ENCODE assay signal across 11 mouse cellular contexts in the genomic region with DNA sequence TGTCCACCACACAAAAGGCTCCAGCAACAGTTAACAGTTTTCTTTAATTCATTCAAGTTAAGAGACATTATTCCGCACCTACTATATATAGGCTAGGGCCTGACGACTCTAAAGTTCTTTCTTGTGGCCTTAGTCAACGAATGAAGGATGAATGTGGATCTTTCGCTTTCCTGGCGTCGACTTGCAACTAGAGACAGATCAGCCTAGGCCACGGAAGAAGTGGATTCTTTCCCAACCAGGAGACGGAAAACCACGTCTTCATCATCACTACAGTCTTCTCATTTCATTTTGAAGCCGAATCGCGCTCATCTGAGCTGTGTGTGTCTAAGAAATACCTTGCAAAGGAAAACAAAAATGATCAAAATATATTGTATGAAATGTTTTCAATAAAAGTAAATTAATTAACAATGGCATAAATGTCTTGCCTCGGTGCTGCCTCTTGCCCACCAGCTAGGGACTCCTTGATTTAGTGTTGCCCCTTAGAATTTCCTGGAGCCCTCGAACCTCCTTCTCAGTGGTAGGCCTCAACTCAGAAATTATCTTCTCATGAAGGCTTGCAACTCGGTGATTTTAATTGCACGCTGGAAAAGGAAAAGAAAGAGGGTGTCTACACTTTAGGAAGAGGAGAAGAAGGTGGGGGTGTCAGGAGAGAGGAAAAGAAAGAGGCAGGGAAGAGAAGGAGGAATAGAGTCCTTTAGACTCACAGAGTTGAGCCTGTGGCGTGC. TPM values are rescaled to one million over a fixed set of nuclear protein-coding genes. Genes with fewer than 3 reads are reported as not detected.
DNase-seq lines count a peak whose midpoint lies in the region; ATAC-seq and TF ChIP-seq lines count a peak whose summit lies in the region.
"Had no signal": no experiment of that assay in that cellular context is flagged by ENCODE, and none has a peak within 500 bp of the region (broad histone marks: within the 10 kb centered on the region; RNA-seq: fewer than 3 reads in every experiment).

No protein-coding gene starts in this region.

- H3K4me3 ChIP-seq in heart, embryonic 14.5 days (ENCODE audit: control insufficient read depth in 1 of 2, insufficient read depth in 1 of 2, low read depth in 1 of 2, low read length in 2 of 2): peak overlapping the region; percentile 32 to 57
- H3K4me3 ChIP-seq in heart, adult 2 months: no peak overlapping the region; the same call in 1 of the 2 replicates
- H3K4me3 ChIP-seq in brown adipose tissue, adult 24 weeks (ENCODE audit: insufficient read depth, low read depth, low read length): 0 out of 2 replicates have a peak overlapping the region, but pooled peaks have one; percentile 9
- peak overlapping the region; percentile 56 for H3K4me3 ChIP-seq in hindbrain, embryonic 13.5 days
- H3K4me3 ChIP-seq in midbrain, embryonic 12.5 days: peak overlapping the region; percentile 55

- intact Hi-C loops in heart, adult 2 months (cut with DNase I): loop anchor here (2.0 to 10.0 kb wide), 5 partner anchors 107 to 1076 kb away; a partner anchor contains a TSS

- peak overlapping the region in 1 of 2 experiments; percentile 47; a peak in 1 of 4 replicates for H3K27ac ChIP-seq in heart, embryonic 14.5 days (replicated peaks in 1 of 2; ENCODE audit: control insufficient read depth in 1 of 2, insufficient read depth in 1 of 2, low read depth in 2 of 2, low read length in 2 of 2)
- H3K27ac ChIP-seq in heart, adult 2 months: no peak overlapping the region
- no peak overlapping the region for H3K27ac ChIP-seq in brown adipose tissue, adult 24 weeks (replicated peaks; ENCODE audit: low read depth, low read length)
- no peak overlapping the region for H3K27ac ChIP-seq in hindbrain, embryonic 13.5 days
- no peak overlapping the region for H3K27ac ChIP-seq in midbrain, embryonic 12.5 days (replicated peaks)

- no peak for TF ChIP-seq CTCF in heart, adult 2 months (IDR thresholded peaks at IDR 0.05)

- ATAC-seq in heart, embryonic 14.5 days (ENCODE audit: insufficient number of reproducible peaks, insufficient read depth, low FRiP score, low read depth): no peak
- no peak for ATAC-seq in hindbrain, embryonic 13.5 days (ENCODE audit: low FRiP score)
- no peak for ATAC-seq in midbrain, embryonic 12.5 days (ENCODE audit: low FRiP score, low read depth)
- no peak for ATAC-seq in inflammation-experienced regulatory T-cells, adult 6 months

- H3K4me1 ChIP-seq in heart, embryonic 14.5 days (ENCODE audit: control insufficient read depth in 2 of 2, insufficient read depth in 2 of 2, low read length in 2 of 2): peaks cover 3 to 15% of the 10 kb centered on the region in 2 experiments; a peak in 1 of 4 replicates
- H3K4me1 ChIP-seq in heart, adult 2 months (ENCODE audit: control insufficient read depth, insufficient read depth, low read length): no peaks in the 10 kb centered on the region; the same call in 1 of the 2 replicates
- H3K4me1 ChIP-seq in brown adipose tissue, adult 24 weeks (ENCODE audit: control insufficient read depth, insufficient read depth, insufficient read length, low read length): peaks cover 4% of the 10 kb centered on the region; the same call in 1 of the 2 replicates
- H3K4me1 ChIP-seq in hindbrain, embryonic 13.5 days (replicated peaks): peaks cover 27% of the 10 kb centered on the region
- peaks cover 8% of the 10 kb centered on the region for H3K4me1 ChIP-seq in midbrain, embryonic 12.5 days

- H3K36me3 ChIP-seq in heart, embryonic 14.5 days (ENCODE audit: control insufficient read depth, insufficient read depth, low read length): no peaks in the 10 kb centered on the region
- no peaks in the 10 kb centered on the region for H3K36me3 ChIP-seq in heart, adult 2 months (ENCODE audit: control insufficient read depth, insufficient read depth, low read length)
- H3K36me3 ChIP-seq in hindbrain, embryonic 13.5 days: no peaks in the 10 kb centered on the region
- no peaks in the 10 kb centered on the region for H3K36me3 ChIP-seq in midbrain, embryonic 12.5 days

- no peak for TF ChIP-seq POLR2A in heart, adult 2 months (IDR thresholded peaks at IDR 0.05; ENCODE audit: insufficient read depth, low read depth, low read length)

- peak overlapping the region; percentile 95 for H3K4me2 ChIP-seq in heart, embryonic 14.5 days (ENCODE audit: low read length)
- peak overlapping the region; percentile 71 for H3K4me2 ChIP-seq in hindbrain, embryonic 13.5 days
- peak overlapping the region; percentile 60 for H3K4me2 ChIP-seq in midbrain, embryonic 12.5 days (replicated peaks)

- H3K9me3 ChIP-seq in heart, embryonic 14.5 days (ENCODE audit: control insufficient read depth, low read length): no peaks in the 10 kb centered on the region
- no peaks in the 10 kb centered on the region for H3K9me3 ChIP-seq in hindbrain, embryonic 13.5 days
- H3K9me3 ChIP-seq in midbrain, embryonic 12.5 days: no peaks in the 10 kb centered on the region

- WGBS in heart, embryonic 14.5 days: 52% methylated on average over 17 of the region's 17 CpGs
- WGBS in heart, adult 2 months: 77% methylated on average over 17 of the region's 17 CpGs
- WGBS in hindbrain, embryonic 13.5 days: 34% methylated on average over 17 of the region's 17 CpGs
- WGBS in midbrain, embryonic 12.5 days: 32% methylated on average over 17 of the region's 17 CpGs

- TF ChIP-seq EP300 in heart, adult 2 months (IDR thresholded peaks at IDR 0.05; ENCODE audit: insufficient read depth, low read depth, low read length): no peak

- H3K27me3 ChIP-seq in heart, embryonic 14.5 days (ENCODE audit: control insufficient read depth, insufficient read depth, low read length): no peaks in the 10 kb centered on the region
- H3K27me3 ChIP-seq in heart, adult 2 months (ENCODE audit: control insufficient read depth, insufficient read depth, low read length): no peaks in the 10 kb centered on the region
- peaks cover 4% of the 10 kb centered on the region; the same call in 1 of the 2 replicates for H3K27me3 ChIP-seq in hindbrain, embryonic 13.5 days
- H3K27me3 ChIP-seq in midbrain, embryonic 12.5 days: peaks cover 8% of the 10 kb centered on the region
- H3K27me3 ChIP-seq: Patski had no signal

- DNase-seq in heart, adult 2 months: no peak
- DNase-seq in spleen, postnatal 14 days (ENCODE audit: low spot score in 2 of 2): no peak
- DNase-seq in right cerebral cortex, postnatal 25 days: no peak

- H3K9ac ChIP-seq in heart, embryonic 14.5 days (ENCODE audit: low read length): no peak overlapping the region
- no peak overlapping the region for H3K9ac ChIP-seq in heart, adult 2 months (ENCODE audit: low read depth, low read length)
- H3K9ac ChIP-seq in hindbrain, embryonic 13.5 days: peak overlapping the region; percentile 58
- H3K9ac ChIP-seq in midbrain, embryonic 12.5 days (replicated peaks): no peak overlapping the region

- no peaks in the 10 kb centered on the region for H3K79me2 ChIP-seq in heart, adult 2 months (replicated peaks; ENCODE audit: control insufficient read depth, insufficient read depth, low read length)

RNA-seq across cellular contexts. Expression of a gene that starts 8.7 kb away (rescaled TPM):
- 71.9 and 80.1 TPM in 2 replicates for polyA plus RNA-seq in heart, embryonic 14.5 days (2014; fragmentation: Nextera tagmentation; extraction: Ambion mirVana)
- total RNA-seq in heart, adult 2 months (2021): 10 to 100 TPM; 18.8 to 19.8 TPM
- 13.5 and 17.2 TPM in 2 replicates for polyA plus RNA-seq in heart, adult 2 months (2012; rRNA removed)
- 9.1 and 14.4 TPM in 2 replicates for polyA plus RNA-seq in brown adipose tissue, adult 24 weeks (2012; ENCODE audit: insufficient read depth, insufficient read length, missing spikeins)
- 82.6 and 82.9 TPM in 2 replicates for polyA plus RNA-seq in hindbrain, embryonic 13.5 days (2015; fragmentation: Nextera tagmentation; extraction: Ambion mirVana)
- 132 and 140 TPM in 2 replicates for polyA plus RNA-seq in midbrain, embryonic 12.5 days (2016; fragmentation: Nextera tagmentation; extraction: Ambion mirVana)
- polyA plus RNA-seq in inflammation-experienced regulatory T-cells, adult 6 months (2017; shearing (Covaris generic)): 10 to 100 TPM; 16.0 to 17.3 (median 16.3) TPM

RNA-seq across cellular contexts. Expression of a gene that starts 24.9 kb away (rescaled TPM):
- polyA plus RNA-seq in heart, embryonic 14.5 days (2014; fragmentation: Nextera tagmentation; extraction: Ambion mirVana): not detected in 2 replicates
- total RNA-seq in heart, adult 2 months (2021): not detected
- not detected in 2 replicates for polyA plus RNA-seq in heart, adult 2 months (2012; rRNA removed)
- not detected in 2 replicates for polyA plus RNA-seq in brown adipose tissue, adult 24 weeks (2012; ENCODE audit: insufficient read depth, insufficient read length, missing spikeins)
- not detected in 2 replicates for polyA plus RNA-seq in hindbrain, embryonic 13.5 days (2015; fragmentation: Nextera tagmentation; extraction: Ambion mirVana)
- polyA plus RNA-seq in midbrain, embryonic 12.5 days (2016; fragmentation: Nextera tagmentation; extraction: Ambion mirVana): not detected in 2 replicates
- polyA plus RNA-seq in inflammation-experienced regulatory T-cells, adult 6 months (2017; shearing (Covaris generic)): not detected
- total RNA-seq: left cerebral cortex, postnatal 10 days had no signal
- polyA plus RNA-seq: Patski; spleen, adult 2 months had no signal

RNA-seq across cellular contexts. Expression of a gene that starts 41.2 kb away (rescaled TPM):
- not detected in 2 replicates for polyA plus RNA-seq in heart, embryonic 14.5 days (2014; fragmentation: Nextera tagmentation; extraction: Ambion mirVana)
- not detected for total RNA-seq in heart, adult 2 months (2021)
- not detected in 2 replicates for polyA plus RNA-seq in heart, adult 2 months (2012; rRNA removed)
- not detected in 2 replicates for polyA plus RNA-seq in brown adipose tissue, adult 24 weeks (2012; ENCODE audit: insufficient read depth, insufficient read length, missing spikeins)
- polyA plus RNA-seq in hindbrain, embryonic 13.5 days (2015; fragmentation: Nextera tagmentation; extraction: Ambion mirVana): not detected in 2 replicates
- not detected in 2 replicates for polyA plus RNA-seq in midbrain, embryonic 12.5 days (2016; fragmentation: Nextera tagmentation; extraction: Ambion mirVana)
- polyA plus RNA-seq in inflammation-experienced regulatory T-cells, adult 6 months (2017; shearing (Covaris generic)): not detected
- total RNA-seq: left cerebral cortex, postnatal 10 days had no signal
- polyA plus RNA-seq: Patski; spleen, adult 2 months had no signal

RNA-seq across cellular contexts. Expression of a gene that starts 59.3 kb away (rescaled TPM):
- polyA plus RNA-seq in heart, embryonic 14.5 days (2014; fragmentation: Nextera tagmentation; extraction: Ambion mirVana): not detected in 2 replicates
- total RNA-seq in heart, adult 2 months (2021): not detected
- polyA plus RNA-seq in heart, adult 2 months (2012; rRNA removed): not detected in 2 replicates
- not detected in 2 replicates for polyA plus RNA-seq in brown adipose tissue, adult 24 weeks (2012; ENCODE audit: insufficient read depth, insufficient read length, missing spikeins)
- polyA plus RNA-seq in hindbrain, embryonic 13.5 days (2015; fragmentation: Nextera tagmentation; extraction: Ambion mirVana): 0.08 TPM in 1 of 2 replicates, not detected in the other
- polyA plus RNA-seq in midbrain, embryonic 12.5 days (2016; fragmentation: Nextera tagmentation; extraction: Ambion mirVana): 0.06 and 0.07 TPM in 2 replicates
- under 1 TPM in 2 of 3 experiments, not detected in 1; 0.13 to 0.27 TPM for polyA plus RNA-seq in inflammation-experienced regulatory T-cells, adult 6 months (2017; shearing (Covaris generic))
- total RNA-seq: left cerebral cortex, postnatal 10 days had no signal
- polyA plus RNA-seq: spleen, adult 2 months had no signal
